Mouse (Mus musculus): ENCODE measurements around the gene Gm3952. TPM values are rescaled to one million over a fixed set of nuclear protein-coding genes. Genes with fewer than 3 reads are reported as not detected.

Gm3952 gene
- polyA plus RNA-seq, 1 experiment: not detected

DNA sequence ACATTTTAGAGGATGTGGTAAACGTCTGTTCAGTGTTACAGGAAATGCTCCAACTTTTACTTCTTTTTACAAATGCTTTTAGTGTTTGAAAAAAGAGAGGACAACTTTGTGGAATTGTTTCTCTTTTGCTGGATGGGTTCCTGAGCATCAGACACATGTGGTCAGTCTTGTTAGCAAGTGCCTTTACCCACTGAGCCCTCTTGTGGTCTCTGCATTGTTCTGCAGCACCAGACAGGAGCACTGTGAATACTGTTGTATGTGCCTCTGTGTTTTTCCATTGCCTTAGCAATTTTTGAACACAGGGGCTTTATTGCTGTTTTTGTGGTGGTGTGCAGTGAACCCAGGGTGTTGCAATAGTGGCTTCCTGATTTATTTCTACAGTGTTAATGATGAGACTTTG is 73.7 kb downstream of the Gm3952 start:
- Histone ChIP-seq H3K36me3 (ENCODE audit: control insufficient read depth, insufficient read depth, low read length) (peaks cover 19% of the 10 kb centered on the region), H3K27ac (ENCODE audit: insufficient read depth, low read length) (no peak overlapping the region), H3K4me1 (ENCODE audit: control insufficient read depth, insufficient read depth, insufficient read length) (no peaks in the 10 kb centered on the region), H3K27me3 (ENCODE audit: control insufficient read depth, insufficient read depth, low read length) (no peaks in the 10 kb centered on the region), H3K4me3 (ENCODE audit: extremely low read depth, insufficient read depth, insufficient read length) (no peak overlapping the region)
- DNase-seq (ENCODE audit: low read depth in 1 of 2, low spot score in 2 of 2): no peak
- TF ChIP-seq CTCF (IDR thresholded peaks at IDR 0.05; ENCODE audit: extremely low read depth, insufficient read depth, insufficient read length, insufficient replicate concordance) (no peak), POLR2A (IDR thresholded peaks at IDR 0.05; ENCODE audit: low read depth, low read length) (no peak)
- 41% methylated on average over 1 of the region's 1 CpGs for WGBS

DNA sequence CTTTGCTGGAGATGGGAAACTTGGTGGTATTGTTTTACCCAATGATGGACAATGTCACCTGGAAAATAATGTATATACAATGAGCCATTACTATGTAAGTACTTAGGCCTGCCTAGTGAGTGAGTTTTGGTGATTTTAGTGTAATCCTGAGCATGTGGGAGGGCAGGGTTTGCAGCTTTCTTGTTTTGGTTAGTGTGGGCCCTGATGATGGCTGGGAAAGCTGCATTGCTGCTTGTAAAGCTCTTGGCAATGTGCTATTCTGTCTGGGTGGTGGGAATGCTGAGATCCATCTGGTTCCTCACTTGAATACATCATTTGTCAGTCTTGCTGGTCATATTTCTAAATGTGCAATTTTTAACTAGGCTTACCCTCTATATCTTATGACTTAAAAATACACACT is 82.3 kb downstream of the Gm3952 start:
- H3K27me3 ChIP-seq (ENCODE audit: control insufficient read depth, insufficient read depth, low read length): no peaks in the 10 kb centered on the region
- peaks cover 26% of the 10 kb centered on the region for H3K36me3 ChIP-seq (ENCODE audit: control insufficient read depth, insufficient read depth, low read length)
- DNase-seq (ENCODE audit: low read depth in 1 of 2, low spot score in 2 of 2): no peak
- no peak overlapping the region for H3K4me3 ChIP-seq (ENCODE audit: extremely low read depth, insufficient read depth, insufficient read length)
- no peak overlapping the region for H3K27ac ChIP-seq (ENCODE audit: insufficient read depth, low read length)
- H3K4me1 ChIP-seq (ENCODE audit: control insufficient read depth, insufficient read depth, insufficient read length): no peaks in the 10 kb centered on the region
- no peak for TF ChIP-seq POLR2A (IDR thresholded peaks at IDR 0.05; ENCODE audit: low read depth, low read length)
- no peak for TF ChIP-seq CTCF (IDR thresholded peaks at IDR 0.05; ENCODE audit: extremely low read depth, insufficient read depth, insufficient read length, insufficient replicate concordance)

GRCm38 (mm10) chr8:128709261-128709660 is 89.2 kb downstream of the Gm3952 start:
- H3K27ac ChIP-seq (ENCODE audit: insufficient read depth, low read length): no peak overlapping the region
- DNase-seq (ENCODE audit: low read depth in 1 of 2, low spot score in 2 of 2): peak; percentile 50 to 71
- H3K4me1 ChIP-seq (ENCODE audit: control insufficient read depth, insufficient read depth, insufficient read length): no peaks in the 10 kb centered on the region
- H3K36me3 ChIP-seq (ENCODE audit: control insufficient read depth, insufficient read depth, low read length): peaks cover 13% of the 10 kb centered on the region
- TF ChIP-seq POLR2A (IDR thresholded peaks at IDR 0.05; ENCODE audit: low read depth, low read length) (no peak), CTCF (IDR thresholded peaks at IDR 0.05; ENCODE audit: extremely low read depth, insufficient read depth, insufficient read length, insufficient replicate concordance) (peak; percentile 67; the same call in 1 of the 2 replicates)
- WGBS: 49% methylated on average over 3 of the region's 3 CpGs
- no peaks in the 10 kb centered on the region for H3K27me3 ChIP-seq (ENCODE audit: control insufficient read depth, insufficient read depth, low read length)
- H3K4me3 ChIP-seq (ENCODE audit: extremely low read depth, insufficient read depth, insufficient read length): no peak overlapping the region

GRCm38 (mm10) chr8:128704836-128705235 is 93.7 kb downstream of the Gm3952 start:
- Histone ChIP-seq H3K4me1 (ENCODE audit: control insufficient read depth, insufficient read depth, insufficient read length) (no peaks in the 10 kb centered on the region), H3K27me3 (ENCODE audit: control insufficient read depth, insufficient read depth, low read length) (no peaks in the 10 kb centered on the region), H3K27ac (ENCODE audit: insufficient read depth, low read length) (no peak overlapping the region), H3K4me3 (ENCODE audit: extremely low read depth, insufficient read depth, insufficient read length) (no peak overlapping the region), H3K36me3 (ENCODE audit: control insufficient read depth, insufficient read depth, low read length) (no peaks in the 10 kb centered on the region; the same call in 1 of the 2 replicates)
- no peak for TF ChIP-seq POLR2A (IDR thresholded peaks at IDR 0.05; ENCODE audit: low read depth, low read length)
- no peak for TF ChIP-seq CTCF (IDR thresholded peaks at IDR 0.05; ENCODE audit: extremely low read depth, insufficient read depth, insufficient read length, insufficient replicate concordance)
- WGBS: 89% methylated on average over 2 of the region's 2 CpGs
- no peak for DNase-seq (ENCODE audit: low read depth in 1 of 2, low spot score in 2 of 2)

GRCm38 (mm10) chr8:128704376-128704775 is 94.1 kb downstream of the Gm3952 start:
- Histone ChIP-seq H3K27me3 (ENCODE audit: control insufficient read depth, insufficient read depth, low read length) (no peaks in the 10 kb centered on the region), H3K36me3 (ENCODE audit: control insufficient read depth, insufficient read depth, low read length) (no peaks in the 10 kb centered on the region; the same call in 1 of the 2 replicates), H3K4me1 (ENCODE audit: control insufficient read depth, insufficient read depth, insufficient read length) (no peaks in the 10 kb centered on the region), H3K4me3 (ENCODE audit: extremely low read depth, insufficient read depth, insufficient read length) (no peak overlapping the region), H3K27ac (ENCODE audit: insufficient read depth, low read length) (no peak overlapping the region)
- DNase-seq (ENCODE audit: low read depth in 1 of 2, low spot score in 2 of 2): no peak
- 85% methylated on average over 1 of the region's 1 CpGs for WGBS
- TF ChIP-seq CTCF (IDR thresholded peaks at IDR 0.05; ENCODE audit: extremely low read depth, insufficient read depth, insufficient read length, insufficient replicate concordance) (no peak), POLR2A (IDR thresholded peaks at IDR 0.05; ENCODE audit: low read depth, low read length) (no peak)

GRCm38 (mm10) chr8:128697945-128698344 is 100.5 kb downstream of the Gm3952 start:
- H3K4me1 ChIP-seq (ENCODE audit: control insufficient read depth, insufficient read depth, insufficient read length): peaks cover 2% of the 10 kb centered on the region; the same call in 1 of the 2 replicates
- H3K27me3 ChIP-seq (ENCODE audit: control insufficient read depth, insufficient read depth, low read length): no peaks in the 10 kb centered on the region
- H3K36me3 ChIP-seq (ENCODE audit: control insufficient read depth, insufficient read depth, low read length): no peaks in the 10 kb centered on the region
- DNase-seq (ENCODE audit: low read depth in 1 of 2, low spot score in 2 of 2): no peak
- TF ChIP-seq POLR2A (IDR thresholded peaks at IDR 0.05; ENCODE audit: low read depth, low read length) (no peak), CTCF (IDR thresholded peaks at IDR 0.05; ENCODE audit: extremely low read depth, insufficient read depth, insufficient read length, insufficient replicate concordance) (no peak)
- 88% methylated on average over 3 of the region's 3 CpGs for WGBS
- H3K27ac ChIP-seq (ENCODE audit: insufficient read depth, low read length): no peak overlapping the region
- H3K4me3 ChIP-seq (ENCODE audit: extremely low read depth, insufficient read depth, insufficient read length): no peak overlapping the region

DNA sequence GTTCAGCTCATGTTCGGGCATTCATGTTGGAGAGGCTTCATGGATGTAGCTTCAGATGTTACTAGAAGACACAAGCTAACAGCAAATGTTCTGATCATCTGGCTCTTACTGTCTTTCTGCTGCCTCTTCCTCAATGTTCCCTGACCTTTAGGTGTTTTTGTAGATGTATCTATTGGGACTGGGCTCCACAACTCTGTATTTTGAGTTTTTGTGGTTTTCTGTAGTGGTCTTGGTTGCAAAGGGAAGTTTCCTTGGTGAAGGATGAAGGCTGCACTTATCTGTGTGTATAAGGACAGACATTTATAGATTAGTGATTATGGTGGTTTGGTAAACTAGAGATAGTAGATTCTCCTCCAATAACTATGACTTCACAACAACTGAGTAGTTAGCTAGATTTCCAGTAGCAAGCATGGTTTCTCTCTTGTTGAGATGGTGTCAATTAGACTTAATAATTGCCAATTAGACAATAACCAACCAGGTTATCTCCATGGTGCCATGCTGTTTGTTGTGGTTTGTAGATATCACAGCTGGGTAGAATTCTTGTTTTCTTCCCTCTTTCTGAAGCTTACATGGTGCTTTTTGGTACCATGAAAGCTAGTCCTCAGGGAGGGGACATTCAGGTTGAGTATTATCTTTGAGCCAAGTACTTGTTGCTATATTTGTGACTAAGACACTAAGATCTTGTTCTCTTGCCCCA is 101.6 kb downstream of the Gm3952 start:
- Histone ChIP-seq H3K4me1 (ENCODE audit: control insufficient read depth, insufficient read depth, insufficient read length) (peaks cover 2% of the 10 kb centered on the region; the same call in 1 of the 2 replicates), H3K27me3 (ENCODE audit: control insufficient read depth, insufficient read depth, low read length) (no peaks in the 10 kb centered on the region), H3K27ac (ENCODE audit: insufficient read depth, low read length) (no peak overlapping the region), H3K36me3 (ENCODE audit: control insufficient read depth, insufficient read depth, low read length) (no peaks in the 10 kb centered on the region), H3K4me3 (ENCODE audit: extremely low read depth, insufficient read depth, insufficient read length) (no peak overlapping the region)
- TF ChIP-seq CTCF (IDR thresholded peaks at IDR 0.05; ENCODE audit: extremely low read depth, insufficient read depth, insufficient read length, insufficient replicate concordance) (no peak), POLR2A (IDR thresholded peaks at IDR 0.05; ENCODE audit: low read depth, low read length) (no peak)
- 93% methylated on average over 1 of the region's 1 CpGs for WGBS
- DNase-seq (ENCODE audit: low read depth in 1 of 2, low spot score in 2 of 2): no peak

Other genes starting within 250 kb of the Gm3952 start
- gene Itgb1, start 113.0 kb downstream of the Gm3952 start, polyA plus RNA-seq (2012; rRNA removed): 16.4 and 18.8 TPM in 2 replicates